ENCODE assay signal across 8 mouse cellular contexts in genomic region chr8:83596369-83596768, GRCm38 (mm10). TPM values are rescaled to one million over a fixed set of nuclear protein-coding genes. Genes with fewer than 3 reads are reported as not detected.
A peak's percentile ranks its signal among the peaks of the same experiment; 100 is the strongest.
DNase-seq lines count a peak whose midpoint lies in the region; ATAC-seq and TF ChIP-seq lines count a peak whose summit lies in the region.

No protein-coding gene starts in this region.

- peak; percentile 63 for TF ChIP-seq CTCF in lung, postnatal 0 days (IDR thresholded peaks at IDR 0.05)
- peak; percentile 62 for TF ChIP-seq CTCF in kidney, postnatal 0 days (IDR thresholded peaks at IDR 0.05; ENCODE audit: low read depth)

- DNase-seq in CD4-positive, CD25-positive, alpha-beta regulatory T cell, adult 2 months (ENCODE audit: low read depth, low spot score): peak; percentile 65
- DNase-seq in lung, postnatal 0 days (ENCODE audit: low spot score): peak; percentile 52
- no peak for DNase-seq in lung, postnatal 10 days
- DNase-seq in kidney, postnatal 0 days (ENCODE audit: low spot score): peak; percentile 46
- DNase-seq in splenic B cell, adult 2 months (ENCODE audit: low read depth, low spot score): peak; percentile 69
- no peak for DNase-seq in gastrocnemius, postnatal 36 days
- DNase-seq in spleen, adult 18-20 months: no peak

- no peak for ATAC-seq in CD4-positive, CD25-positive, alpha-beta regulatory T cell, adult 4 months
- ATAC-seq in lung, postnatal 0 days: no peak
- ATAC-seq in kidney, postnatal 0 days (replicated peaks; ENCODE audit: low FRiP score, low read depth): no peak

- H3K9me3 ChIP-seq in lung, postnatal 0 days (ENCODE audit: low read length): no peaks in the 10 kb centered on the region
- H3K9me3 ChIP-seq in kidney, postnatal 0 days (replicated peaks; ENCODE audit: low read length): no peaks in the 10 kb centered on the region

- intact Hi-C loops in gastrocnemius, postnatal 36 days (cut with DNase I): no loop called here

- 19% methylated on average over 3 of the region's 3 CpGs for WGBS in lung, postnatal 0 days
- WGBS in kidney, postnatal 0 days: 23% methylated on average over 3 of the region's 3 CpGs

- no peak overlapping the region for H3K4me2 ChIP-seq in lung, postnatal 0 days (replicated peaks; ENCODE audit: low read depth, low read length)
- no peak overlapping the region for H3K4me2 ChIP-seq in kidney, postnatal 0 days (ENCODE audit: low read length)

- no peaks in the 10 kb centered on the region for H3K36me3 ChIP-seq in lung, postnatal 0 days (ENCODE audit: insufficient read depth, low read length)
- no peaks in the 10 kb centered on the region for H3K36me3 ChIP-seq in kidney, postnatal 0 days (ENCODE audit: insufficient read depth, low read length)
- H3K36me3 ChIP-seq in splenic B cell, adult 2 months (ENCODE audit: control insufficient read depth, insufficient read depth, low read length, poor library complexity, severe bottlenecking): no peaks in the 10 kb centered on the region

- no peak for TF ChIP-seq EP300 in lung, postnatal 0 days (IDR thresholded peaks at IDR 0.05)

- H3K4me3 ChIP-seq in lung, postnatal 0 days (ENCODE audit: low read depth, low read length): no peak overlapping the region
- H3K4me3 ChIP-seq in kidney, postnatal 0 days (replicated peaks; ENCODE audit: low read depth, low read length): no peak overlapping the region

- no peaks in the 10 kb centered on the region for H3K27me3 ChIP-seq in lung, postnatal 0 days (replicated peaks; ENCODE audit: insufficient read depth, low read length)
- no peaks in the 10 kb centered on the region for H3K27me3 ChIP-seq in kidney, postnatal 0 days (ENCODE audit: insufficient read depth, low read length)
- H3K27me3 ChIP-seq in splenic B cell, adult 2 months (ENCODE audit: control insufficient read depth, insufficient read depth, low read length, poor library complexity, severe bottlenecking): no peaks in the 10 kb centered on the region

- peaks cover 5% of the 10 kb centered on the region; the same call in 1 of the 2 replicates for H3K4me1 ChIP-seq in lung, postnatal 0 days (ENCODE audit: insufficient read depth, low read depth, low read length)
- H3K4me1 ChIP-seq in kidney, postnatal 0 days (replicated peaks; ENCODE audit: insufficient read depth, low read length): peaks cover 10% of the 10 kb centered on the region; the same call in 1 of the 2 replicates

- H3K27ac ChIP-seq in lung, postnatal 0 days (ENCODE audit: low read length): no peak overlapping the region
- H3K27ac ChIP-seq in kidney, postnatal 0 days: no peak overlapping the region

- H3K9ac ChIP-seq in lung, postnatal 0 days (replicated peaks; ENCODE audit: low read depth): no peak overlapping the region
- H3K9ac ChIP-seq in kidney, postnatal 0 days (ENCODE audit: low read depth, low read length): no peak overlapping the region

RNA-seq across cellular contexts. Expression of gene Tecr, which starts 11.4 kb away (rescaled TPM):
- 100 to 1,000 TPM; 408 to 507 TPM for polyA plus RNA-seq in CD4-positive, CD25-positive, alpha-beta regulatory T cell, adult 4 months (2017; shearing (Covaris generic))
- polyA plus RNA-seq in lung, postnatal 0 days (2015; fragmentation: Nextera tagmentation; extraction: Ambion mirVana): 273 and 293 TPM in 2 replicates
- 560 and 574 TPM in 2 replicates for polyA plus RNA-seq in kidney, postnatal 0 days (2015; fragmentation: Nextera tagmentation; extraction: Ambion mirVana)
- 100 to 1,000 TPM; 431 to 564 TPM for total RNA-seq in gastrocnemius, postnatal 36 days (2021)

RNA-seq across cellular contexts. Expression of gene Dnajb1, which starts 11.6 kb away (rescaled TPM):
- 10 to 100 TPM; 44.9 to 62.3 TPM for polyA plus RNA-seq in CD4-positive, CD25-positive, alpha-beta regulatory T cell, adult 4 months (2017; shearing (Covaris generic))
- polyA plus RNA-seq in lung, postnatal 0 days (2015; fragmentation: Nextera tagmentation; extraction: Ambion mirVana): 34.3 and 43.6 TPM in 2 replicates
- 30.2 and 35.3 TPM in 2 replicates for polyA plus RNA-seq in kidney, postnatal 0 days (2015; fragmentation: Nextera tagmentation; extraction: Ambion mirVana)
- total RNA-seq in gastrocnemius, postnatal 36 days (2021): 1 to 10 TPM; 5.2 to 5.8 TPM

RNA-seq across cellular contexts. Expression of gene Ndufb7, which starts 29.9 kb away (rescaled TPM):
- 100 to 1,000 TPM; 277 to 291 TPM for polyA plus RNA-seq in CD4-positive, CD25-positive, alpha-beta regulatory T cell, adult 4 months (2017; shearing (Covaris generic))
- 258 and 286 TPM in 2 replicates for polyA plus RNA-seq in lung, postnatal 0 days (2015; fragmentation: Nextera tagmentation; extraction: Ambion mirVana)
- polyA plus RNA-seq in kidney, postnatal 0 days (2015; fragmentation: Nextera tagmentation; extraction: Ambion mirVana): 502 and 515 TPM in 2 replicates
- 100 to 1,000 TPM; 328 to 346 TPM for total RNA-seq in gastrocnemius, postnatal 36 days (2021)

RNA-seq across cellular contexts. Expression of gene Gipc1, which starts 56.1 kb away (rescaled TPM):
- 10 to 100 TPM; 14.8 to 21.9 TPM for polyA plus RNA-seq in CD4-positive, CD25-positive, alpha-beta regulatory T cell, adult 4 months (2017; shearing (Covaris generic))
- polyA plus RNA-seq in lung, postnatal 0 days (2015; fragmentation: Nextera tagmentation; extraction: Ambion mirVana): 123 and 134 TPM in 2 replicates
- polyA plus RNA-seq in kidney, postnatal 0 days (2015; fragmentation: Nextera tagmentation; extraction: Ambion mirVana): 197 and 212 TPM in 2 replicates
- total RNA-seq in gastrocnemius, postnatal 36 days (2021): 10 to 100 TPM; 16.7 to 17.8 TPM

Comparison
In these comparisons a context has a peak if more than half of its experiments do, and no peak if none do; other contexts are left out.
1. DNase-seq: peak in CD4-positive, CD25-positive, alpha-beta regulatory T cell, adult 2 months (single experiment), lung, postnatal 0 days (single experiment), kidney, postnatal 0 days (single experiment) and splenic B cell, adult 2 months (single experiment); none in lung, postnatal 10 days (single experiment), gastrocnemius, postnatal 36 days (0 of 2) and spleen, adult 18-20 months (0 of 2).